Mouse (Mus musculus): ENCODE data around the gene Tgfbr3. TPM values are rescaled to one million over a fixed set of nuclear protein-coding genes. Genes with fewer than 3 reads are reported as not detected.

Gene Tgfbr3
- polyA plus RNA-seq, 1 experiment: 6.8 TPM

Other genes with a start within 250 kb of the Tgfbr3 start
- 10.0 and 11.2 TPM in 2 replicates for gene Brdt, start 41.5 kb upstream of the Tgfbr3 start, polyA plus RNA-seq (2012; rRNA removed)
- gene Ephx4, start 113.1 kb upstream of the Tgfbr3 start, polyA plus RNA-seq (2012; rRNA removed): 72.8 and 77.9 TPM in 2 replicates
- gene Lpcat2b, start 141.9 kb upstream of the Tgfbr3 start, polyA plus RNA-seq (2012; rRNA removed): 0.08 TPM in 1 of 2 replicates, not detected in the other
- gene Btbd8, start 148.4 kb upstream of the Tgfbr3 start, polyA plus RNA-seq (2012; rRNA removed): 53.7 and 54.1 TPM in 2 replicates
- 0.80 and 0.94 TPM in 2 replicates for gene Gm42669, start 218.0 kb upstream of the Tgfbr3 start, polyA plus RNA-seq (2012; rRNA removed)
- 0.48 and 0.76 TPM in 2 replicates for gene 1700028K03Rik, start 245.1 kb upstream of the Tgfbr3 start, polyA plus RNA-seq (2012; rRNA removed)

Data from frontal cortex, adult 2 months (tissue).